Mouse (Mus musculus) liver, embryonic 11.5 days (tissue): ENCODE measurements around the gene Fuca1. TPM values are rescaled to one million over a fixed set of nuclear protein-coding genes. Genes with fewer than 3 reads are reported as not detected.

Source experiments
- ATAC-seq: fragments of 200-750 bp; cut with Nextera tagmentation; replicated peaks from 2 replicates; pipeline ENCODE4 v1.8.0; 2017; ENCODE audit warnings: moderate number of reproducible peaks, mild to moderate bottlenecking, moderate TSS enrichment, moderate library complexity; ENCODE audit not compliant: low FRiP score
- DNase-seq: peaks from one replicate; pipeline ENCODE4 v3.0.0-alpha.2; 2017; ENCODE audit warnings: low spot score
- H3K27ac ChIP-seq: fragments of 300-500 bp; sonication (generic); 2 replicates; pipeline ENCODE4 v1.5.1; 2014; ENCODE audit warnings: mild to moderate bottlenecking, low read depth, low read length, control low read depth
- H3K27me3 ChIP-seq: fragments of 300-500 bp; sonication (generic); replicated peaks from 2 replicates; pipeline ENCODE4 v1.6.1; 2014; ENCODE audit warnings: low read length, mixed read lengths; ENCODE audit not compliant: control insufficient read depth, insufficient read depth
- H3K36me3 ChIP-seq: fragments of 300-500 bp; sonication (generic); 2 replicates; pipeline ENCODE4 v1.6.1; 2014; ENCODE audit warnings: mild to moderate bottlenecking, low read length, moderate library complexity, mixed read lengths; ENCODE audit not compliant: control insufficient read depth, insufficient read depth
- H3K4me1 ChIP-seq: fragments of 300-500 bp; sonication (generic); replicated peaks from 2 replicates; pipeline ENCODE4 v1.6.1; 2014; ENCODE audit warnings: low read length, mixed read lengths; ENCODE audit not compliant: control insufficient read depth, insufficient read depth
- H3K4me2 ChIP-seq: fragments of 300-500 bp; sonication (generic); 2 replicates; pipeline ENCODE4 v1.6.1; 2014; ENCODE audit warnings: mild to moderate bottlenecking, control low read depth, moderate library complexity
- H3K4me3 ChIP-seq: fragments of 300-500 bp; sonication (generic); 2 replicates; pipeline ENCODE4 v1.5.1; 2014; ENCODE audit warnings: low read depth, low read length, control low read depth
- H3K9ac ChIP-seq: fragments of 300-500 bp; sonication (generic); 2 replicates; pipeline ENCODE4 v1.6.1; 2014; ENCODE audit warnings: low read depth, low read length, control low read depth
- H3K9me3 ChIP-seq: fragments of 300-500 bp; sonication (generic); 2 replicates; pipeline ENCODE4 v1.6.1; 2016; ENCODE audit warnings: low read length, inconsistent platforms, mixed read lengths; ENCODE audit not compliant: control insufficient read depth
- WGBS: fragments of 180-500 bp; shearing (Covaris S2); extraction: QIAGEN DNeasy Blood & Tissue Kit; methylation state at CpG from one replicate; pipeline ENCODE4 v1.1.7; 2014; 5-methylcytosine and 5-hydroxymethylcytosine counted together
- polyA plus RNA-seq: library from polyadenylated mRNA; unstranded; fragments of >200 nt; fragmentation: Nextera tagmentation; extraction: Ambion mirVana; gene quantifications from 2 replicates; pipeline ENCODE4 v1.2.1, GENCODE M21; 2014

Gene Fuca1
- polyA plus RNA-seq, 1 experiment from 2014 or later, result 39.6 TPM

GRCm38 (mm10) chr4:135924418-135924817 is 3.9 kb downstream of the Fuca1 start:
- ATAC-seq, result no peak
- H3K9ac ChIP-seq, result no peak overlapping the region
- H3K27me3 ChIP-seq, result no peaks in the 10 kb centered on the region
- H3K4me3 ChIP-seq, result no peak overlapping the region
- no peak overlapping the region for H3K27ac ChIP-seq
- no peak for DNase-seq
- H3K9me3 ChIP-seq, result no peaks in the 10 kb centered on the region
- WGBS, result 82% methylated on average over 2 of the region's 2 CpGs
- H3K4me2 ChIP-seq, result no peak overlapping the region
- peaks cover 14% of the 10 kb centered on the region for H3K4me1 ChIP-seq
- peaks cover 3% of the 10 kb centered on the region; the same call in 1 of the 2 replicates for H3K36me3 ChIP-seq

DNA sequence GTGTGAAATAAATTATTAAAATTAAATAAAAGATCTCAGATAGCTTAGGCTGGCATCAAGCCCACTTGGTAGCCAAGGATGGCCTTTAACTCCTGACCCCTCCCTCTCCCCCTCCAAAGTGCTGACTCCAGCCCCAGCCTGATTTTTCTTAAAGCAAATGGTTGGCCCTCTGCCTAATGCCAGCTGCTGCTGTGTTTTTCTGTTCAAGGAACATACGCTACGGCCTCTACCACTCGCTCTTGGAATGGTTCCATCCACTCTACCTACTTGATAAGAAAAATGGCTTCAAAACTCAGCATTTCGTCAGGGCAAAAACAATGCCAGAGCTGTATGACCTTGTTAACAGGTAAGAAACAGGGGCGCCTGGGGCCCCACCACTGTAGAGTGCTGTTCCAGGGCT is 4.8 kb downstream of the Fuca1 start:
- Histone ChIP-seq H3K9me3 (no peaks in the 10 kb centered on the region), H3K4me2 (no peak overlapping the region), H3K27ac (no peak overlapping the region), H3K9ac (no peak overlapping the region), H3K4me1 (peaks cover 12% of the 10 kb centered on the region), H3K36me3 (no peaks in the 10 kb centered on the region; the same call in 1 of the 2 replicates), H3K27me3 (no peaks in the 10 kb centered on the region), H3K4me3 (no peak overlapping the region)
- DNase-seq (no peak), ATAC-seq (no peak)
- 85% methylated on average over 5 of the region's 5 CpGs for WGBS

- no peak for DNase-seq
- Histone ChIP-seq H3K27ac (no peak overlapping the region), H3K9me3 (no peaks in the 10 kb centered on the region), H3K4me2 (no peak overlapping the region), H3K36me3 (no peaks in the 10 kb centered on the region; the same call in 1 of the 2 replicates), H3K4me3 (no peak overlapping the region), H3K27me3 (no peaks in the 10 kb centered on the region), H3K9ac (no peak overlapping the region), H3K4me1 (peaks cover 12% of the 10 kb centered on the region)
- ATAC-seq, result no peak
- 73% methylated on average over 10 of the region's 10 CpGs for WGBS
These were observed 5.8 kb downstream of the Fuca1 start for GRCm38 (mm10) chr4:135926195-135926808.

DNA sequence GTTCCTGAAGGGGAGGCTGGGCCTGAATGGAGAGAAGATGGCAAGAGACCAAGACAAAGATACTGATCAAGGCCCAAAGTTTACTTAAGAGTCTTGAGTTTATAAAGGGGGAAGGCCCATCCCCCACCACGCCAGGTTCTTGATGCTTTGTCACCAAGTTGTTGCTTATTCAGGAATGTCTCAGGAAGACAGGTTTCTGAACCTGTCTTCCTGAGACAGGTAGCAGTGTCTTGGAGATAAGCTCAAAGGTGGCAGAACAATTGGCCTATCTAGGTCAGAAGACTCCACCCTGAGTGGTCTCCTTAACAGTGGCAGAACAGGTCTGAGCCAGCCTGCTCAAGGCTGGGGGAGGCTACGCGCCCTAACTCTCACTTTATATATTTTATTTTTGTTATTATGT is 6.3 kb downstream of the Fuca1 start:
- H3K27me3 ChIP-seq, result no peaks in the 10 kb centered on the region
- no peak overlapping the region for H3K4me2 ChIP-seq
- H3K9me3 ChIP-seq, result no peaks in the 10 kb centered on the region
- 94% methylated on average over 3 of the region's 3 CpGs for WGBS
- H3K4me3 ChIP-seq, result no peak overlapping the region
- ATAC-seq (no peak), DNase-seq (no peak)
- peaks cover 7% of the 10 kb centered on the region for H3K4me1 ChIP-seq
- H3K9ac ChIP-seq, result no peak overlapping the region
- H3K27ac ChIP-seq, result no peak overlapping the region
- no peaks in the 10 kb centered on the region; the same call in 1 of the 2 replicates for H3K36me3 ChIP-seq

- no peak overlapping the region for H3K9ac ChIP-seq
- H3K4me2 ChIP-seq, result no peak overlapping the region
- H3K4me3 ChIP-seq, result no peak overlapping the region
- WGBS, result 90% methylated on average over 9 of the region's 9 CpGs
- ATAC-seq (no peak), DNase-seq (no peak)
- no peaks in the 10 kb centered on the region; the same call in 1 of the 2 replicates for H3K36me3 ChIP-seq
- H3K27ac ChIP-seq, result no peak overlapping the region
- no peaks in the 10 kb centered on the region for H3K9me3 ChIP-seq
- peaks cover 5% of the 10 kb centered on the region; the same call in 1 of the 2 replicates for H3K4me1 ChIP-seq
- no peaks in the 10 kb centered on the region for H3K27me3 ChIP-seq
These were observed 7.8 kb downstream of the Fuca1 start for GRCm38 (mm10) chr4:135928376-135928775.

DNA sequence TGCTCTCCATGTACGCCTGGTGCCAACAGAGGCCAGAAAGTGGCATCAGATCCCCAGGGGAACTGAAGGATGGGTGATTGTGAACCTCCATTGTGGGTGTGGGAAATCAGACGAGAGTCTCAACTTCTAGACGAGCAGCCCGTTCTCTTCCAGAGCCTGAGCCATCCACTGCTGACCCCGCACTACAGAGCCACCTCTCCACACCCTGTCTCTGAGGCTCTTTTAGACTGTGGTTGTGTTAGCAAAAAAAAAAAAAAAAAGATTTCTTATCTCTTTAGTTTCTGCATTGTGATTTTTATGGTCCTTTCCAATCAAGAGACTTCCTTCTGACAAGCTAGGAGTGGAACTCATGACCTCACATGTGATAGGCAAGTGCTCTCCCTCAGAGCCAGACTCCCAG is 8.9 kb downstream of the Fuca1 start:
- Histone ChIP-seq H3K4me2 (no peak overlapping the region), H3K4me1 (peaks cover 11% of the 10 kb centered on the region), H3K4me3 (no peak overlapping the region), H3K27me3 (no peaks in the 10 kb centered on the region), H3K27ac (no peak overlapping the region), H3K9me3 (no peaks in the 10 kb centered on the region), H3K36me3 (no peaks in the 10 kb centered on the region; the same call in 1 of the 2 replicates), H3K9ac (no peak overlapping the region)
- DNase-seq (no peak), ATAC-seq (no peak)
- WGBS, result 85% methylated on average over 5 of the region's 5 CpGs

- no peak overlapping the region for H3K9ac ChIP-seq
- DNase-seq (no peak), ATAC-seq (no peak)
- no peak overlapping the region for H3K4me2 ChIP-seq
- H3K9me3 ChIP-seq, result no peaks in the 10 kb centered on the region
- H3K27ac ChIP-seq, result no peak overlapping the region
- H3K36me3 ChIP-seq, result no peaks in the 10 kb centered on the region; the same call in 1 of the 2 replicates
- H3K27me3 ChIP-seq, result no peaks in the 10 kb centered on the region
- WGBS, result 81% methylated on average over 9 of the region's 9 CpGs
- peaks cover 15% of the 10 kb centered on the region for H3K4me1 ChIP-seq
- H3K4me3 ChIP-seq, result no peak overlapping the region
These were observed 9.3 kb downstream of the Fuca1 start for GRCm38 (mm10) chr4:135929828-135930227.

GRCm38 (mm10) chr4:135930239-135930638 is 9.7 kb downstream of the Fuca1 start:
- H3K36me3 ChIP-seq, result no peaks in the 10 kb centered on the region; the same call in 1 of the 2 replicates
- no peak for ATAC-seq

GRCm38 (mm10) chr4:135931832-135932231 is 11.3 kb downstream of the Fuca1 start:
- H3K4me1 ChIP-seq, result peaks cover 28% of the 10 kb centered on the region
- H3K9me3 ChIP-seq, result no peaks in the 10 kb centered on the region
- H3K27ac ChIP-seq, result no peak overlapping the region
- no peak overlapping the region for H3K4me3 ChIP-seq
- no peaks in the 10 kb centered on the region; the same call in 1 of the 2 replicates for H3K36me3 ChIP-seq
- 65% methylated on average over 5 of the region's 5 CpGs for WGBS
- no peak overlapping the region for H3K9ac ChIP-seq
- H3K4me2 ChIP-seq, result no peak overlapping the region
- H3K27me3 ChIP-seq, result no peaks in the 10 kb centered on the region
- DNase-seq (no peak), ATAC-seq (no peak)

More at GRCm38 (mm10) chr4:135930239-135930638, 9.7 kb downstream of the Fuca1 start:
- no peak overlapping the region for H3K4me3 ChIP-seq
- no peak for DNase-seq
- no peaks in the 10 kb centered on the region for H3K9me3 ChIP-seq
- peaks cover 18% of the 10 kb centered on the region for H3K4me1 ChIP-seq
- no peak overlapping the region for H3K9ac ChIP-seq
- H3K27ac ChIP-seq, result no peak overlapping the region
- 91% methylated on average over 8 of the region's 8 CpGs for WGBS
- H3K4me2 ChIP-seq, result no peak overlapping the region
- no peaks in the 10 kb centered on the region for H3K27me3 ChIP-seq
